Mouse (Mus musculus) frontal cortex, postnatal 14 days (tissue): ENCODE measurements at regions not wholly inside any gene's neighbourhood (a gene's known extent, or its start where the extent isn't known, plus 50 kb on each side); places are given as distances from the start of the nearest gene placed in this dataset.

Source experiments
- DNase-seq, 2 experiments: peaks; one replicate each; pipeline ENCODE4 v3.0.0; 2022; ENCODE audit warnings: low spot score in 2 of 2

GRCm38 (mm10) chr8:8274987-8275386, 386.1 kb downstream of the Efnb2 start:
- no peak for DNase-seq

GRCm38 (mm10) chr8:8274211-8274641, 386.8 kb downstream of the Efnb2 start:
- no peak for DNase-seq

DNA sequence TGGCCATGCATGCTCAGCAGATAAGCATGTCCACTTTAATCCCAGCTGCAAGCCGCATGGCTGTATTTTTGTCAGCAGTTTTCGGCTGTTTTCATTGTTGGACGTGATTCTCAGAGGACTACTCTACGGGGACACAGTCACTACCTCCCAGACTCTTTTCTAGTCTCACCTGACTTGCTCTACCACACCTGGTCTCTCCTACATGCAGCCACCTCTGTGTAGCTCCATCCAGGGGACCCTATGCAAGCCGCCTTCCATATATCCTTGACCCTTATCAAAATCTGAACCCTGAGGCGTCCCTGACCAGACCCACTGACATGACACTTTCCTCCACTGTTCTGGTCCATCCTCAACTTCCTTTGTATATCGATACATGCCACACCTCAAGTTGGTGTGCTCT, 402.2 kb downstream of the Efnb2 start:
- no peak for DNase-seq

- DNase-seq: no peak
These were observed 402.8 kb downstream of the Efnb2 start for GRCm38 (mm10) chr8:8258231-8258638.

GRCm38 (mm10) chr8:8256327-8256726, 404.7 kb downstream of the Efnb2 start:
- DNase-seq: no peak

DNA sequence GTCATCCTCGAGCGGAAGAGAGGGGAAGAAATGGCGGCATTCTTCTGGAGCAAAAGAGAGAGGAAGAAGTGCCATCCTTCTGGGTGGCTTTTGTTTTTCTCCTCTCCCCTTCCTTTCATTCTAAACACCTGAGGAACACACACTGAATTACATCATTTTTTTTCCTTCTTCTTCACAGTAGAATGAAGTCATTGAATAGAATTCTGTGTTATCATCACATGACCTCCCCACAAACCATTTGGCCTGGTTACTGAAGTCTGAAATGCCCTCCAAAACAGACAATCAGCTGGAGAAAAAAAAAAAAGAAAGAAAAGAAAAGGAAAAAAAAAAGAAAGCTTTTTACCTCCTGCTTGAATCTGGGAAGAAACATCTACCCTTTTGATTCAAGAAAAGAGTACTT, 406.6 kb downstream of the Efnb2 start:
- no peak for DNase-seq

DNA sequence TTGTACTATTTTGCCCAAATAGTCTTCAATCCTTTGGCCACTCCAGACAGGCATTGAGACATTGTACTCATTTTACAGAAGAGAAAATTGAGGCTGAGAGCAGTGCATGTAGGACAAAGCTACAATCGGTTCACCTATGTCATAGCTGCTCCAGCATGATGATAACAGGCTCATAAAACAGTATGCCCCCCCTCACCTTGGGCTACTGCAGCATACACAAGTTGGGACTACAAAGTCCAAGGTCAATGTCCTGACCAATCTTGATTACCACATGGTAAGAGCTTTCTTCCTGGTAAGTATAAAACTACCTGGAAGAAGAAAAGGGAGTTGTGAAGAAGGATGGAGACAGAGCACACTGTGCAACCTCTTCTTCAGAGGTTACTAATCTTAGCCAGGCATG, 416.4 kb downstream of the Efnb2 start:
- no peak for DNase-seq

GRCm38 (mm10) chr8:8241755-8242501, 419.1 kb downstream of the Efnb2 start:
- no peak for DNase-seq

- no peak for DNase-seq
These were observed 419.9 kb downstream of the Efnb2 start for GRCm38 (mm10) chr8:8241051-8241688.

GRCm38 (mm10) chr8:8239489-8239888, 421.6 kb downstream of the Efnb2 start:
- DNase-seq: no peak

DNA sequence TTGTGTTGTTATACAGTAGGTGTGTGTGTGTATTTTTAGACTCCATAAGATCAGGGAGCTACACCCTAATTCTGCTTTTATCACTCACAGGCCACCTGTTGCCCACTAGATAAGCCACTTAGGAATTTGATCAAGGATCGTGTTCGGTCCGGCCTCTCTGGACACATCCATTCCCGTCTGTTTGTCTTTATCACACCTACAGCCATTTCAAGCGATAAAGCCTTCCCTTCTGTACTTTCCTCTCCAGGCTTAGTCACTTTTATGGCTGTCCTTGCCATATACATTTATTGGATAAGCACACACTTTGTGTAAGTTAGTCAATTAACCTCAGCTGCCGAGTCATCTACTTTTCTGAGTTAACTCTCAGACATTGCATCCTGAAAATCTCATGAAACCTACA, 423.0 kb downstream of the Efnb2 start:
- DNase-seq: no peak

- peak; percentile 27 to 36 for DNase-seq
These were observed 427.4 kb downstream of the Efnb2 start for GRCm38 (mm10) chr8:8233616-8234015.

DNA sequence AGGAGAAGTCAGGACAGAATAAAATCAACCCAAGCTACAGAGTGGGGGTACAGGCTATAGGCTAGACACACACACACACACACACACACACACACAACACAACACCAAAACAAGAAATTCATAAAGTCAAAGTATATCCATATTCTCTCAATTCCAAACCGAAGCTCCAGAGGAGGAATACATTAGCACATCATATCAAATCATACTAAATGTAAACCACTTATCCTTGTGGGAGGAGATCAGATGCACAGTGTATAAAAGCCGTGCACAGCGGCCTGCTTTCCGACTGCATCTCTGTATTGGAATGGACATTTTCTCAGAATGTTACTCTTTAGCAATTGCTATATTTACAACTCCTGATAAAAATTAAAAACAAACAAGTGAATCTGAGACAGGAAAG, 427.9 kb downstream of the Efnb2 start:
- DNase-seq: no peak

DNA sequence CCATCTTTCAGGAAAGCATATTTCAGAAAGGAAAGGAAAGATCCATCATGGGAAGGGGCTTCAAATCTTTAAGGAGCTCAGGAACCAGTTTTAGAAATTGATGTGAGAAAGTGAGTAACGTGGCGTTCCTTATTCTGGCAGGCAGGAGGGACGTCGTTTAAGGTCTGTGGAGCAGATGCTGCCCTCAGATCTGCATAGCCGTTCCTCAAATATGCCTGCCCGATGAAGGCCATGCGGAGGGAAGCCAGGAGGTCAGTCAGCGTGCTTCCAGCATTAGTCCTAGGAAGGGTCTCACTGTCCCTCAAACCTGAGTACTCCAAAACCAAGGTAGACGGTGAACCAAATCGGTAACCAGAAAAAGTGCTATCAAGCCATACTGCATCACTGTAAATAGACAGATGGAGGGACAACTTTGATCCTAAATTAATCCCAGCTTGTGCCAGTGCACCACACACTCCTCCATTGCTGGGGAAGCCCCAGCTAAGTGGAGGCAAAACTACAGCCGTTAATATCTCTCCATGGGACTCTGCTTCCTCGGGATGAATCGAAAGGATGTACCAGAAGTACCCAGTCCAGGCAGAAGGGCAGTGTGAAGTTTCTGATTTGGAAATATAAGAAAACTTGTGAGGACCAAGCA, 428.9 kb downstream of the Efnb2 start:
- DNase-seq: peak in 1 of 2 experiments; percentile 8

GRCm38 (mm10) chr8:8231308-8231985, 429.6 kb downstream of the Efnb2 start:
- DNase-seq: no peak

GRCm38 (mm10) chr8:8225994-8226393, 435.0 kb downstream of the Efnb2 start:
- no peak for DNase-seq

- DNase-seq: no peak
These were observed 435.7 kb downstream of the Efnb2 start for GRCm38 (mm10) chr8:8225175-8225830.

GRCm38 (mm10) chr8:8220395-8221031, 440.5 kb downstream of the Efnb2 start:
- DNase-seq: no peak

DNA sequence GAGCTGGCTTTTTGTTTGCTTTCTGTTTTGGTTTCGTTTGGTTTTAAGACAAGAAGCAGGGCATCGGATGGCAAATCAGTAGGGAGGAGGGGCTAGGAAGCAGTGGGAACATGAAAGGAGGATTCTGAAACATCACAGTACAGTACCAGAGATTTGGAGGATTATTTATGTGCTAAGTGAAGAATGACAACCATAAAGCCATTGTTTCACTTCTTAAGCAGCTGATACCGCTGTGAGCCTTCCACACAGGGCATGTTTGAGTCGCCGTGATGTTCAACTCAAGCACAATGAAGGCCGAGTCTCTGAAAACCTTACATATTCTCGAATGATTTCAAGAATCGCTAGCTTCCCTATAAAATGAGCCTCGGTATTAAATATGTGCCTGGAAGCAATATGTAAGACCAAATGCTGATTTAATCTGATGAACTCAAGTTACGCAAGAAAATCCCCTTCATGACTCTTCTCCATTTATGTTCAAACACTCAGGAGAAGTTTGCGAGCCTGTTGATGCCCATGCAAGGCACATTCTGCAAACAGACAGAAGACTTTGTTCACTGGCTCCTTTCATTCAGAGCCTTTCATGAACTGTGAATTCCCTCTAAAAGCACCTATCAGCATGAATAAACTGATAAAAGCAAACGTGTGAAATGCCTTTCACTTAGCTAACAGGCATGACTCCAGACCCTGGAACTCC, 441.2 kb downstream of the Efnb2 start:
- no peak for DNase-seq

DNA sequence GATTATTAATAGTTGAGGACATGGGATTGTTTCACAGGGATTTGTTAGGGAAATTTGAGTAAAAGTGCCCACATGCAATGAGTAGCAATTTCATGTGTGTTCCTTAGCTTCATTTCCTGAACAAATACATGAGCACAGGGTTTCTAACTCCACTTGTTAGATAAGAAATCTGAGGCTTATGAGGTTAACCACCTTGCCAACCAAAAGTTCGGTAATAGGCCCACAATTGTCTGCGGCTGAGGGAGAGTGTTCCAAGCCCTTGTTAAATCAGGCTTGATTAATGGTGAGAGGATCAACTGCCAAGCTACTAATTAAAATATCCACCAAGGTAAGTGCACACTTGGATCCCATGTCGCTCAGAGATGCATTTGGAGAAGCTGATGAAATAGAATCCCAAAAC, 468.0 kb downstream of the Efnb2 start:
- no peak for DNase-seq

DNA sequence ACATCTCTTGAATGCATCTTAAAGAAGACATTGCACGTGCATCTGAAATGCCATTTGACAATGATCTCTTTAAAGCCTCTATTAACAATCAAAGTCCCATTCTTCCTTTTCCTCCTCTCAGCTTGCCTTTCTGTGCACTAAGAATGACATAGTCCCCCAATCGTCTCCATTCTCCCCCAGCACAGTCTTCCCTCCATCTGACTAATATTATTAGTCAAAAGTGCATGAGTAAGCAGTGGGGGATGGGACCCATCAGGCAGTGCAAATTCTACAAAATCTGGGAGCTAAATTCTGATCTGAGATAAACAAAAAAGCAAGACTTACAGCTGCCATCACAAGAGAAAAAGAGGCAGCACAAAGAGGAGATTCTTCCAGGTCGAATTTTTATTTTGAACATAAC, 475.0 kb downstream of the Efnb2 start:
- no peak for DNase-seq
